Mouse (Mus musculus) adrenal gland, postnatal 10 days (tissue): ENCODE data around the gene Macrod2. TPM values are rescaled to one million over a fixed set of nuclear protein-coding genes. Genes with fewer than 3 reads are reported as not detected.

ENCODE experiments used
- DNase-seq: peaks from one replicate; pipeline ENCODE4 v3.0.0; 2021; ENCODE audit warnings: mixed read lengths
- total RNA-seq, 2 experiments: library from RNA; stranded (reverse); gene quantifications; 2 replicates each; pipeline ENCODE4 v1.2.3; 2021

Gene Macrod2
- total RNA-seq, 2 experiments from 2014 or later: 7.9 to 9.5 TPM

- no peak for DNase-seq
Observed at GRCm38 (mm10) chr2:141490518-141490917, 1095.4 kb downstream of the Macrod2 start.

DNA sequence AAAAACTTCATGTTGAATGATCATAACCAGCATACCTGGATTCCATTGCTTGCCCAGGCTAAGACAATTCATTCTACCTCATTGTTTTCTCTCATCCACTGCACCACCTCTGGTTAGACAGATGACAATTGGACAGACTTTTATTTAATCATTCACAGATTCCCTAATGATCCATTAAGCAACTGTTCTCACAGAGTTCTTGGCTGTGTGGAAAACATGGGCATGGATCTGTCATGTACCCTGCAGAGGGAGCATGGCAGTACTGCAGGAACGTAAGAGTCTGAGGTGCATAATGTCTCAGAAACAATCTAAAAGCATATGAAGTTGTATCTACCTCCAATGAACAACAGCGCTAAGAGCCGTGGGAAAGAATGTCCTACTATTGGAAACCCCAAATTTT is 1110.3 kb downstream of the Macrod2 start:
- DNase-seq: no peak

DNA sequence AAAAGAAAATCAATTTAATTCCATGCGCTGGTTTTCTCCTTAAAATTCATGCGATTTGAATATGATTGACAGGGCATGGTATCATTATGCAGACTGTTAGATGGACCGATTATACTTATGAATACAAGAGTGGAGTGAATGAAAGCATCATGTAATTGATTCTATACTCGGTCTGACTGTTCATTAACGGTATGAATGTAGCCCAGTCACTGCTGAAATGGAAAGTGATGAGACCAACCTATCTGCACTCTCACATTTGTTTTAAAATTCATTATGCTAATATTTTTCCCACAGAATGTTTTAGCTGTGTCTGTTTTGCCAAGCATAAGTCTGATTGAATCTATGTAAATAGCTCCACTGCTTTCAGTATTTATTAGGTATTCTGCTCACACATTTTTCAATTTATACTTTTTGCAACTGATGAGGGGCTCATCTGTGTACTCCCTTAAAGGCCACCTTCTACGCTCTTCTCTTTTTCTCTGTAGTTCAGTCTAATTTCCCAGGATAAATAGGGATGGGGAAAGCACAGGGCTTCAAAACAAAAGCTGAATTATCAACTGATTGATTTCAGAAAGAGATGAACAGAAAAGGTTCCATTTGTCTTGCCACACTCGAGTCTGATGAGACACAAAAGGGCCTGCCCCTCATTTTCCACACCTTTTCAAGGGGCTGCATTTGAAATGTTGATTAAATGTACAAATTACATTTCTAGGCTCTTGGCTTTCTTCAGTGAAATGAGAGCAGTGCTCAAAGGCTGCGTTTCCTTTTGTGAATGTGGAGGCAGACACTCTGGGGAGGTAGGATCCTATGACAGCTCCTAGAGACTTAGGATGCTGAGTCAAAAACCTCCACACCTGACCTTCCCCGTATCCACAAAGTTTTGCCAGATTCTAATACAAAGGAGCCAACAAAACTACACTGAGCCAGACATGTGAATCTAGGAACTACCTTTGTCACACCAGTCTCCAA is 1113.1 kb downstream of the Macrod2 start:
- DNase-seq: no peak

- no peak for DNase-seq
Observed at GRCm38 (mm10) chr2:141514976-141515375, 1119.9 kb downstream of the Macrod2 start.

DNA sequence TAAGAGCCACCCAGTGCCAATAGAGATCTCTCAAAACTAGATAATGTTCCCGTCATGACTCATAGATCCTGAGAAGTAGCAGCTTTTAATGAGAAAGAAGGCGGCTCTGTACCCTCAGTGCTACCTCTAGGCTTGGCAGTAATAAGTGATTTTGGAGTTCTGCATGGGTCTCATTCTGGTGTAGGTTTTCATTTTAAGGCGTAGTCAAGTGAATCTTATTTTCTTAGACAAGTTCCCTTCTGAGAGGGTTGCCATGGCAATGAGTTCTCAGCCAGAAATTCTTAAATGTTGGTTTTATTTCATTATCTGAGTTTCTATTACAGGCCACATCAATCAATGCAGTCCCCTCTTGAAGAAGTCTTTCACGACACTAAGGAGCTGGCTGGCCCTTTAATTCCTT is 1127.0 kb downstream of the Macrod2 start:
- no peak for DNase-seq

DNA sequence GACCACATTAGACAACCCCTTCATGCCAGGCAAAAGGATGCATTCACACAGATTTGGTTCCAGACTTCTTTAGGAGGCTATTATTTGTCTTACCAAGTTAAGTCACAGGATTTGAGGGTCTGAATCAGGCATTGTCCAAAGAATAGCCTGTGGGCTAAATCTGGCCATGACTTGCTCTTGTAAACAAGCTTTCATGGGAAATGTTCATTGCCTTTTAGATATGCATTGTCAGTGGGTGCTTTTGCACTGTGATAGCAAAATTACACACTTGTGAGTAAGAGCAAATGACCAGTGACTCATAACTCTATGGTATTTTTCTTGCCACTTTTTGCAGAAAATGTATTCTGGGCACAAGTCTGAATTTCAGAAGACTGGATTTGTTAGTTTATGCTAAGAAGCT is 1150.8 kb downstream of the Macrod2 start:
- DNase-seq: no peak

GRCm38 (mm10) chr2:141551701-141552100 is 1156.6 kb downstream of the Macrod2 start:
- no peak for DNase-seq

GRCm38 (mm10) chr2:141556747-141557146 is 1161.6 kb downstream of the Macrod2 start:
- DNase-seq: no peak

DNA sequence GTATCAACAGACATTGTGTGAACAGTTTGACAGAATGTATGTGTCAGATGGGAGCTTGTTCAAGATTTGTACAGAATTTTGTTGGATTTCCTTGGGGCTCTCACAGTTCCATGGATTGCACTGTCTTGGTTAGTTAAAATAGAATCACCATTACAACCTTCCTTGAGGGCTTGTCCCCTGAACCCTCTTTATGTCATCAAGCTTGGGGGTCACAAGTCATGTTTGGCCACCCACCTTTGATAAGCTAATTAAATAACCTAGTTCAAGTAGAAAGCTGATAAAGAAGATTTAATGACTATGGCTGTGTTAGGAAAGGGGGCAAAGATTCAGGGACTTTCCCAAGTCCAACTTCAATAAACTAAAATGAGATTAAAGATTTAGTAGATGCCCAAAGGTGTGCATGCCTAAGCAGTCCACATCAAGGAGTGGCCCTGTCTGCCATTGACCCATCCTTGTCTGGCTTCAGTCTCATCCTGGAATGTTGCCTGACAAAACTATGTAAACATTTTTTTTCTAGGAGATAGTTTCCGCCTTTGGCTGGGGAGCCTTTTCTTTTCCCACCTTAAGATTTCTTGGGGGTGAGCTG is 1163.2 kb downstream of the Macrod2 start:
- no peak for DNase-seq

GRCm38 (mm10) chr2:141565986-141566385 is 1170.9 kb downstream of the Macrod2 start:
- DNase-seq: no peak

DNA sequence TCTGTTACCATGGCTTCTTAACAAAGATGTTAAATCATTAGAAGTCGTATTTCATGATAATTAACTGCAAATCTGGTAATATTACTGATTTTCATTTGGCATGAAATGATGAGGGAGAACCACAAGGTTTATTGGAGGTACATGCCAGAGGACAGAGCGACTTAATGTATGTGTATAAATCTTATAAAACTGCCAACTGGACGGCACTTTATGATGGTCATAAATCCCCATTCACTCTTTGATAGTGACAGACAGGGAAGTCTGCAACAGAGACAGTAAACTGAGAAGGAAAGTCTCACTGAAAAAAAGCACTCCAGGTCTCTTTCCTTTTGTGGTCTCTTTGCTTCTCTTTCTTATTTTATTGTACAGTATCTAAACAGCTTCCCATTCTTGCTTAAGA is 1176.3 kb downstream of the Macrod2 start:
- DNase-seq: no peak

GRCm38 (mm10) chr2:141578206-141578605 is 1183.1 kb downstream of the Macrod2 start:
- DNase-seq: no peak

DNA sequence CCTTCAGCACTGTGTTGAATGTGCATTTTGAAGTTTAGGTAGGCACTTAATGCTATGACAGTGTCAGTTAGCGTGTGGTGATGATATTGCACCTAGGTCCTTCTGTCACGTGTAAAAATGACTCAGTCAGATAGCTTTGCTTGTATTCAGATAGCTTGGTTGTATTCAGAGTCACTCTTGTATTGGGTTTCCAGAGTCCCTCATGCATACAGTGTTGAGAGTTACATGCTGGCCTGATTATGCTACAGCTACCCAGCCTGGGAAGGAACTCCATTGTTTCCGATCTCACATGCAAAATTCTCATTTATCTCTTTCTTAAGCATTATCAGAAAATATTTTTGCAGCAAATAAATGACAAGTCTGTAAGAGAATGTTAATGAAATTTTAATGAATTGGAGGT is 1187.3 kb downstream of the Macrod2 start:
- no peak for DNase-seq

DNA sequence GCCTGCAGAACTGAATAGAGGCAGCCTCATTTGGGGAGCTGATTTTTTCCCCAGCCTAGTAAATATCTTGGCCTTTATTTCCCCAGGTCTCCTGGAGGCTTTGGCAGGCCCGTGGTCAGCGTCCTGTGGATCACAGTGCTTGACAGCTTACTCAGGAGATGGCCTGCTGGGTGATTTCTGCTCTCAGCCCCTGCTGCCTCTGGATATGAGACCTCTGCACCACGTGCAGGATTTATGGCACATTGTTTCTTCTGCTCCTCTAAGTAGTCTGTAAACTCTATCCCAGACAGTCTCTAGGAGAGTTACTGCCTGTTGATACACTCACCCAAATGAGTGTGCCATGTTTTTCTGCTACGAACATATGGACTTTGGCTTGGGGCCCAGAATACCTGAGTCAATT is 1187.8 kb downstream of the Macrod2 start:
- no peak for DNase-seq

- DNase-seq: peak; percentile 2
Observed at GRCm38 (mm10) chr2:141587290-141587689, 1192.2 kb downstream of the Macrod2 start.

- DNase-seq: no peak
Observed at GRCm38 (mm10) chr2:141591326-141591725, 1196.2 kb downstream of the Macrod2 start.

GRCm38 (mm10) chr2:141594811-141595210 is 1199.7 kb downstream of the Macrod2 start:
- peak; percentile 18 for DNase-seq

DNA sequence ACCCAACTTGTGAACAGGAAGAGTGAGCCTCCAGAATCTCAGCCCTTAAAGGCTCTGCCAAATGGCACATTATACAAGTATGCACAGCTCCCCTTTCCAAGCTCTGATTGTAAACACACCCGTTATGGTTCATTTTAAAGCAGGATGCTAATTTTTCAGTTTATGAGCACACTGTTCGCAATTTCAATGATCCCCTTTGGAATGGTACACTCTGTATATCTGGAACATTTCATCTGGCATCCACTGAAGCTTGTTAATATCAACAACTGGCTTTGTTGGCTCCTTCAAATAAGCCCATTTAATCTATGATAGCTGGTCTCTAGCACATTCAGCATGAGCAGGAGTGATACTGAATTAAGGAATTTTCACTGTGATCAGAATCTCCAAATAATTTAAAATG is 1222.6 kb downstream of the Macrod2 start:
- DNase-seq: no peak

DNA sequence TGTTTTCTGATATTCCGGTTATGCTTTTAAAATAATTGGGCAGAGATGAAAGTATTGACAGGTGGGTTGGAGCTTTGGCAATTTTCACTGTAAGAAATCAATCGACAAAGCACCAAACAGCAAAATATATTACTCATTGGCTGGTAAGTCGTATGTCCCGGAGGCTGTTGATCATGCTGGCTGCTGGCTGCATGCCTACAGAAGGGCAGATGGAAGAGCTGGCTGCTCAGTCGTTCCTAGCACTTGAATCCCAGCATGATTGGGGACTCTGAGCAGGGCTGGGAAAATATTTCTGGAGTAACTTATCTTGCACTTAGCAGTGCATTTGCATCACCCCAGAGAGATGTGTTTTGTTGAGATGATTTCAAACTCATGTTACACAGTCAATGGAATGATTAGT is 1223.1 kb downstream of the Macrod2 start:
- DNase-seq: no peak

DNA sequence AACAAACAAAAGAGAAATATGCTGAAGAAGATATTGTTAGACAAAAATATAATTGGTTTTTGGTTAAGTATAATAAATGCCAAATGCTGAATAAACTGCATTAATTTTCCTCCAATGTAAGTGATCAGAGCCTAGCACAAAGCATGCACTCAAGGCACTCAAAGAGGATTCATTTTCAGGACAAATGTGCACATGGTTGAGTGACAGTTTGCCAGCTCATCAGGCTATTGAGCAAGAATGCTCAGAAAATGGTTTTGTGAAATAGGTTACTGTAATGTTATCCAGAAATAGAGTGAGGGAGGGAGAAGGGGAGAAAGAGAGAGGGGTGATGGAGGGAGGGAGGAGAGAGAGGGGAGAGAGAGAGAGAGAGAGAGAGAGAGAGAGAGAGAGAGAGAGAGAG is 1268.9 kb downstream of the Macrod2 start:
- DNase-seq: peak; percentile 2

GRCm38 (mm10) chr2:141672814-141673213 is 1277.7 kb downstream of the Macrod2 start:
- DNase-seq: no peak

- no peak for DNase-seq
Observed at GRCm38 (mm10) chr2:141673405-141673804, 1278.3 kb downstream of the Macrod2 start.

GRCm38 (mm10) chr2:141697541-141697940 is 1302.4 kb downstream of the Macrod2 start:
- DNase-seq: no peak

DNA sequence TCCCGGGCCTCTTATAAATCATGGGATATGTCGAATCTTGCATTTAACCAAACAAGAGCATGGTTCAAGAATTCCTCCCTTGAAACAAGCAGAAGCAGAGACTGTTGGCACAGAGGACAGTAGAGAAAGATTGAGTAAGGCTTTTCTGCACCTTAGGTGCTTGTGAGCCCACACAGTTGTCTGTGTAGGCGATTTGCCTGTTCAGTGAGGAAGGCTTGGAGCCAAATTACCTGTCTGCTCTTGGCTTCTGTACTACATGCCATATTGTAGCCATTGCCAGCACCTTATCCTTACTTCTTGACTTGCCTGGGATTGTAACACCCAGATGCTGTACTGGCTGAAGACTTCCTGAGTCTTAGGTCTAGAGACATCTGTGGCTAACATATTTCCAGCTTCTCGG is 1303.2 kb downstream of the Macrod2 start:
- DNase-seq: no peak
